Mouse (Mus musculus): ENCODE data around the gene Galnt10. TPM values are rescaled to one million over a fixed set of nuclear protein-coding genes. Genes with fewer than 3 reads are reported as not detected.

Gene Galnt10
- total and polyA plus RNA-seq, 3 experiments, result 0.07 to 0.85 TPM; not detected in 1

GRCm38 (mm10) chr11:57795086-57795485 lies 149.8 kb downstream of the Galnt10 start:
- no peaks in the 10 kb centered on the region for H3K36me3 ChIP-seq (replicated peaks in 1 of 2; ENCODE audit: control insufficient read depth in 1 of 2, insufficient read depth in 1 of 2, low read length in 1 of 2)
- peaks cover 2% of the 10 kb centered on the region in 2 experiments; a peak in 2 of 4 replicates for H3K4me1 ChIP-seq (ENCODE audit: control insufficient read depth in 1 of 2, insufficient read depth in 2 of 2)
- no peak for DNase-seq (ENCODE audit: extremely low read depth)
- H3K9ac ChIP-seq (ENCODE audit: insufficient read depth, low read depth), result no peak overlapping the region
- H3K79me2 ChIP-seq (replicated peaks; ENCODE audit: control insufficient read depth, extremely low read depth, insufficient read depth, poor library complexity, severe bottlenecking), result no peaks in the 10 kb centered on the region
- in situ Hi-C loops (cut with MboI; ENCODE audit: low pct_ligation_motif_present, low pct_unique_long_range_greater_than_20kb, low sequenced_read_pairs) (no loop called here), dilution Hi-C loops (cut with MboI; ENCODE audit: extremely low pct_ligation_motif_present, extremely low pct_unique_long_range_greater_than_20kb, low sequenced_read_pairs) (no loop called here)
- H3K9me3 ChIP-seq (replicated peaks; ENCODE audit: low read length), result no peaks in the 10 kb centered on the region
- peaks cover 2% of the 10 kb centered on the region for H3K27me3 ChIP-seq (replicated peaks)
- no peak overlapping the region for H3K4me2 ChIP-seq (ENCODE audit: insufficient read depth, low read depth, poor library complexity, severe bottlenecking)
- no peak overlapping the region for H3K4me3 ChIP-seq (replicated peaks in 1 of 3; ENCODE audit: low read depth in 2 of 3, low read length in 2 of 3, poor library complexity in 1 of 3)
- H3K27ac ChIP-seq (ENCODE audit: insufficient read depth, low read depth), result no peak overlapping the region
- TF ChIP-seq SIN3A (IDR thresholded peaks at IDR 0.05; ENCODE audit: low read length) (no peak), CHD2 (IDR thresholded peaks at IDR 0.05; ENCODE audit: low read length) (no peak), UBTF (IDR thresholded peaks at IDR 0.05; ENCODE audit: low read depth, low read length) (no peak), JUND (conservative IDR thresholded peaks at IDR 0.05; ENCODE audit: low read depth, low read length) (no peak), CTCF (conservative IDR thresholded peaks at IDR 0.05 in 1 of 2, IDR thresholded peaks at IDR 0.05 in 1 of 2; ENCODE audit: low read depth in 2 of 2, low read length in 2 of 2) (no peak), MXI1 (IDR thresholded peaks at IDR 0.05; ENCODE audit: low read depth, low read length) (no peak), USF2 (conservative IDR thresholded peaks at IDR 0.05; ENCODE audit: low read depth, low read length) (no peak)

- no peak for DNase-seq (ENCODE audit: extremely low read depth)
- H3K27ac ChIP-seq (ENCODE audit: insufficient read depth, low read depth), result no peak overlapping the region
- no peak overlapping the region for H3K9ac ChIP-seq (ENCODE audit: insufficient read depth, low read depth)
- no peaks in the 10 kb centered on the region for H3K9me3 ChIP-seq (replicated peaks; ENCODE audit: low read length)
- no peak overlapping the region for H3K4me2 ChIP-seq (ENCODE audit: insufficient read depth, low read depth, poor library complexity, severe bottlenecking)
- in situ Hi-C loops (cut with MboI; ENCODE audit: low pct_ligation_motif_present, low pct_unique_long_range_greater_than_20kb, low sequenced_read_pairs) (no loop called here), dilution Hi-C loops (cut with MboI; ENCODE audit: extremely low pct_ligation_motif_present, extremely low pct_unique_long_range_greater_than_20kb, low sequenced_read_pairs) (no loop called here)
- H3K4me3 ChIP-seq (replicated peaks in 1 of 3; ENCODE audit: low read depth in 2 of 3, low read length in 2 of 3, poor library complexity in 1 of 3), result no peak overlapping the region
- peaks cover 4 to 15% of the 10 kb centered on the region in 2 experiments; a peak in 3 of 4 replicates for H3K4me1 ChIP-seq (ENCODE audit: control insufficient read depth in 1 of 2, insufficient read depth in 2 of 2)
- TF ChIP-seq HCFC1 (IDR thresholded peaks at IDR 0.05; ENCODE audit: low read depth, low read length), result no peak
- no peak for TF ChIP-seq NRF1 (IDR thresholded peaks at IDR 0.05; ENCODE audit: low read depth, low read length)
- H3K36me3 ChIP-seq (replicated peaks in 1 of 2; ENCODE audit: control insufficient read depth in 1 of 2, insufficient read depth in 1 of 2, low read length in 1 of 2), result no peaks in the 10 kb centered on the region
- peaks cover 13% of the 10 kb centered on the region for H3K27me3 ChIP-seq (replicated peaks)
- H3K79me2 ChIP-seq (replicated peaks; ENCODE audit: control insufficient read depth, extremely low read depth, insufficient read depth, poor library complexity, severe bottlenecking), result no peaks in the 10 kb centered on the region
These were observed 152.6 kb downstream of the Galnt10 start for GRCm38 (mm10) chr11:57797828-57798227.

GRCm38 (mm10) chr11:57799456-57799855 lies 154.2 kb downstream of the Galnt10 start:
- dilution Hi-C loops (cut with MboI; ENCODE audit: extremely low pct_ligation_motif_present, extremely low pct_unique_long_range_greater_than_20kb, low sequenced_read_pairs) (no loop called here), in situ Hi-C loops (cut with MboI; ENCODE audit: low pct_ligation_motif_present, low pct_unique_long_range_greater_than_20kb, low sequenced_read_pairs) (no loop called here)
- H3K36me3 ChIP-seq (replicated peaks in 1 of 2; ENCODE audit: control insufficient read depth in 1 of 2, insufficient read depth in 1 of 2, low read length in 1 of 2), result peaks cover 0 to 2% of the 10 kb centered on the region in 2 experiments
- no peaks in the 10 kb centered on the region for H3K79me2 ChIP-seq (replicated peaks; ENCODE audit: control insufficient read depth, extremely low read depth, insufficient read depth, poor library complexity, severe bottlenecking)
- peaks cover 7 to 24% of the 10 kb centered on the region in 2 experiments; a peak in 3 of 4 replicates for H3K4me1 ChIP-seq (ENCODE audit: control insufficient read depth in 1 of 2, insufficient read depth in 2 of 2)
- peaks cover 13% of the 10 kb centered on the region for H3K27me3 ChIP-seq (replicated peaks)
- H3K9ac ChIP-seq (ENCODE audit: insufficient read depth, low read depth), result no peak overlapping the region
- TF ChIP-seq TBP (conservative IDR thresholded peaks at IDR 0.05; ENCODE audit: low read depth, low read length) (no peak), IRF4 (IDR thresholded peaks at IDR 0.05; ENCODE audit: low read depth, low read length) (no peak), POLR2AphosphoS2 (IDR thresholded peaks at IDR 0.05; ENCODE audit: low read depth, low read length) (no peak), CTCF (conservative IDR thresholded peaks at IDR 0.05 in 1 of 2, IDR thresholded peaks at IDR 0.05 in 1 of 2; ENCODE audit: low read depth in 2 of 2, low read length in 2 of 2) (no peak), USF2 (conservative IDR thresholded peaks at IDR 0.05; ENCODE audit: low read depth, low read length) (no peak), POLR2A (IDR thresholded peaks at IDR 0.05; ENCODE audit: low read depth, low read length) (no peak), MAX (IDR thresholded peaks at IDR 0.05; ENCODE audit: low read length) (no peak), ELF1 (IDR thresholded peaks at IDR 0.05; ENCODE audit: low read depth, low read length) (no peak), BHLHE40 (IDR thresholded peaks at IDR 0.05; ENCODE audit: low read depth, low read length) (no peak), ZKSCAN1 (IDR thresholded peaks at IDR 0.05; ENCODE audit: borderline replicate concordance, low read depth, low read length) (no peak), CHD1 (IDR thresholded peaks at IDR 0.05; ENCODE audit: low read depth, low read length) (no peak)
- no peak for DNase-seq (ENCODE audit: extremely low read depth)
- H3K27ac ChIP-seq (ENCODE audit: insufficient read depth, low read depth), result no peak overlapping the region
- H3K9me3 ChIP-seq (replicated peaks; ENCODE audit: low read length), result no peaks in the 10 kb centered on the region
- no peak overlapping the region for H3K4me3 ChIP-seq (replicated peaks in 1 of 3; ENCODE audit: low read depth in 2 of 3, low read length in 2 of 3, poor library complexity in 1 of 3)
- H3K4me2 ChIP-seq (ENCODE audit: insufficient read depth, low read depth, poor library complexity, severe bottlenecking), result no peak overlapping the region
